Mouse (Mus musculus): ENCODE data around the gene Rhpn2. TPM values are rescaled to one million over a fixed set of nuclear protein-coding genes. Genes with fewer than 3 reads are reported as not detected.

Gene Rhpn2
- total and polyA plus RNA-seq, 2 experiments from 2014 or later, result 1.6 to 3.3 TPM

GRCm38 (mm10) chr7:35333231-35333651 is 729 bp upstream of the Rhpn2 start:
- Histone ChIP-seq H3K9ac (peak overlapping the region; percentile 45; the same call in 1 of the 2 replicates), H3K27ac (ENCODE audit: low read depth, low read length) (no peak overlapping the region), H3K36me3 (ENCODE audit: insufficient read depth) (no peaks in the 10 kb centered on the region), H3K4me2 (ENCODE audit: low read depth) (peak overlapping the region; percentile 100), H3K9me3 (ENCODE audit: low read length) (no peaks in the 10 kb centered on the region), H3K27me3 (ENCODE audit: insufficient read depth, low read length) (peaks cover 9% of the 10 kb centered on the region), H3K4me3 (ENCODE audit: low read depth, low read length) (peak overlapping the region; percentile 58), H3K4me1 (ENCODE audit: insufficient read depth) (peaks cover 6% of the 10 kb centered on the region; the same call in 1 of the 2 replicates)
- ATAC-seq (peak; percentile 21), DNase-seq (no peak)
- no peak for TF ChIP-seq CTCF (IDR thresholded peaks at IDR 0.05; ENCODE audit: low read depth)
- WGBS, result under 1% methylated on average over 19 of the region's 19 CpGs

GRCm38 (mm10) chr7:35334527-35335452 is 820 bp downstream of the Rhpn2 start:
- DNase-seq (peak; percentile 13), ATAC-seq (no peak; the same call in 1 of the 2 replicates)
- 1% methylated on average over 51 of the region's 51 CpGs for WGBS
- H3K9ac ChIP-seq, result peak overlapping the region; percentile 45
- peak overlapping the region; percentile 100 for H3K4me2 ChIP-seq (ENCODE audit: low read depth)
- no peaks in the 10 kb centered on the region for H3K36me3 ChIP-seq (ENCODE audit: insufficient read depth)
- TF ChIP-seq CTCF (IDR thresholded peaks at IDR 0.05; ENCODE audit: low read depth), result no peak
- H3K27ac ChIP-seq (ENCODE audit: low read depth, low read length), result no peak overlapping the region
- H3K4me1 ChIP-seq (ENCODE audit: insufficient read depth), result peaks cover 6% of the 10 kb centered on the region; the same call in 1 of the 2 replicates
- no peaks in the 10 kb centered on the region for H3K9me3 ChIP-seq (ENCODE audit: low read length)
- peak overlapping the region; percentile 58 for H3K4me3 ChIP-seq (ENCODE audit: low read depth, low read length)
- H3K27me3 ChIP-seq (ENCODE audit: insufficient read depth, low read length), result peaks cover 9% of the 10 kb centered on the region

DNA sequence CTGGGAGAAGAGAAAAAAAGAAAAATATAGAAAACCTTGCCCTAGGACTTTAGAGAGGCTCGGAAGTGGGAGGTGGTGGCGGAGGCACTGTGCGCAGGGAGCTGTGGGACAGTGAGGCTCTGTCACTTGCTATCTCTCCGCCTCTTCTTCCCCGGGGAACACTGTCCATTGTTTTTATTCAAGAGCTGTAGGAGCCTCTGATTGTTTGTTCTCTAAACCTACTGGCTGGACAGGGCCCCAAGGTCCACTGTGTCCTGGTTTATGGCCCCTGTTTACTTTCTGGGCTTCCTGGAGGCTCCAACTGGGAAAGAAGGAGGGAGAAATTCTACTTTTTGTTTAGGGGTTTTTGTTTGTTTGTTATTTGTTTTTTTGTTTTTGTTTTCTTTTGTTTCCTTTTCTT is 6.2 kb downstream of the Rhpn2 start:
- peaks cover 5% of the 10 kb centered on the region for H3K27me3 ChIP-seq (ENCODE audit: insufficient read depth, low read length)
- TF ChIP-seq CTCF (IDR thresholded peaks at IDR 0.05; ENCODE audit: low read depth), result no peak
- H3K9ac ChIP-seq, result no peak overlapping the region
- H3K27ac ChIP-seq (ENCODE audit: low read depth, low read length), result no peak overlapping the region
- DNase-seq (no peak), ATAC-seq (no peak)
- 39% methylated on average over 5 of the region's 5 CpGs for WGBS
- H3K4me2 ChIP-seq (ENCODE audit: low read depth), result no peak overlapping the region
- no peaks in the 10 kb centered on the region for H3K9me3 ChIP-seq (ENCODE audit: low read length)
- H3K4me3 ChIP-seq (ENCODE audit: low read depth, low read length), result no peak overlapping the region
- no peaks in the 10 kb centered on the region for H3K36me3 ChIP-seq (ENCODE audit: insufficient read depth)
- H3K4me1 ChIP-seq (ENCODE audit: insufficient read depth), result no peaks in the 10 kb centered on the region

DNA sequence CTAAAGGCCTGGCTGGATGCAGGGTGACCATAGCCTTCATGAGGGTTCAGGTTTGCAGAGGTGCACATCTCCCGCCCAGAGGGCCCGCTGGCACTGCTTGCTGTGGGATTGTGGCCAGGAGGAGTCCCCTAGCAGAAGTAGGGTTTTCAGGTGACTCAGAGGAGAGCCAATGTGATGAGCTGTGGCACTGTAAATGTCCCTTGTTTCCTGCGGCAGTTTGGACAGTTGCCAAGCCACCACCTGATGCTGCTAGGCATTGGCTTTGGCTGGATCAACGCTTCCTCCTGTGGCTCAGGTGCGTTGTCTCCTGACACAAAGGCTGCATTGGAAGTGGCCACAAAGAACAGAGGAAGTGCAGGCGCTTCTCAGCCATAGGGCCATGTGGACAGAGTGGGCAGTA is 7.3 kb downstream of the Rhpn2 start:
- Histone ChIP-seq H3K4me3 (ENCODE audit: low read depth, low read length) (no peak overlapping the region), H3K4me1 (ENCODE audit: insufficient read depth) (no peaks in the 10 kb centered on the region), H3K9ac (no peak overlapping the region), H3K9me3 (ENCODE audit: low read length) (no peaks in the 10 kb centered on the region), H3K27ac (ENCODE audit: low read depth, low read length) (no peak overlapping the region), H3K4me2 (ENCODE audit: low read depth) (no peak overlapping the region), H3K27me3 (ENCODE audit: insufficient read depth, low read length) (no peaks in the 10 kb centered on the region), H3K36me3 (ENCODE audit: insufficient read depth) (no peaks in the 10 kb centered on the region)
- no peak for DNase-seq
- WGBS, result 73% methylated on average over 6 of the region's 6 CpGs
- no peak for TF ChIP-seq CTCF (IDR thresholded peaks at IDR 0.05; ENCODE audit: low read depth)
- ATAC-seq, result no peak

GRCm38 (mm10) chr7:35342498-35342897 is 8.5 kb downstream of the Rhpn2 start:
- Histone ChIP-seq H3K4me3 (ENCODE audit: low read depth, low read length) (no peak overlapping the region), H3K4me2 (ENCODE audit: low read depth) (no peak overlapping the region), H3K9me3 (ENCODE audit: low read length) (no peaks in the 10 kb centered on the region), H3K9ac (no peak overlapping the region), H3K27ac (ENCODE audit: low read depth, low read length) (no peak overlapping the region), H3K4me1 (ENCODE audit: insufficient read depth) (no peaks in the 10 kb centered on the region), H3K36me3 (ENCODE audit: insufficient read depth) (no peaks in the 10 kb centered on the region), H3K27me3 (ENCODE audit: insufficient read depth, low read length) (no peaks in the 10 kb centered on the region)
- DNase-seq (no peak), ATAC-seq (no peak)
- 69% methylated on average over 4 of the region's 4 CpGs for WGBS
- no peak for TF ChIP-seq CTCF (IDR thresholded peaks at IDR 0.05; ENCODE audit: low read depth)

- DNase-seq (no peak), ATAC-seq (no peak)
- no peak overlapping the region for H3K9ac ChIP-seq
- H3K4me3 ChIP-seq (ENCODE audit: low read depth, low read length), result no peak overlapping the region
- no peaks in the 10 kb centered on the region for H3K9me3 ChIP-seq (ENCODE audit: low read length)
- H3K27me3 ChIP-seq (ENCODE audit: insufficient read depth, low read length), result no peaks in the 10 kb centered on the region
- H3K4me1 ChIP-seq (ENCODE audit: insufficient read depth), result no peaks in the 10 kb centered on the region
- TF ChIP-seq CTCF (IDR thresholded peaks at IDR 0.05; ENCODE audit: low read depth), result no peak
- WGBS, result 96% methylated on average over 5 of the region's 5 CpGs
- H3K36me3 ChIP-seq (ENCODE audit: insufficient read depth), result no peaks in the 10 kb centered on the region
- no peak overlapping the region for H3K27ac ChIP-seq (ENCODE audit: low read depth, low read length)
- no peak overlapping the region for H3K4me2 ChIP-seq (ENCODE audit: low read depth)
These were observed 10.9 kb downstream of the Rhpn2 start for GRCm38 (mm10) chr7:35344785-35345330.

Data from forebrain, postnatal 0 days (tissue).